Mouse (Mus musculus) bone marrow macrophage, adult 2 months (primary cell): ENCODE results near the gene Rptor. TPM values are rescaled to one million over a fixed set of nuclear protein-coding genes. Genes with fewer than 3 reads are reported as not detected.

Source experiments
- H3K27ac ChIP-seq: 2 replicates; pipeline ENCODE4 v1.5.1; 2012; ENCODE audit warnings: low read depth, low read length; ENCODE audit not compliant: insufficient read depth
- H3K4me1 ChIP-seq: 2 replicates; pipeline ENCODE4 v1.6.1; 2012; ENCODE audit warnings: low read length; ENCODE audit not compliant: control insufficient read depth, insufficient read depth
- H3K4me3 ChIP-seq: 2 replicates; pipeline ENCODE4 v1.5.1; 2012; ENCODE audit warnings: mild to moderate bottlenecking, low read length, moderate library complexity; ENCODE audit not compliant: insufficient read depth
- CTCF ChIP-seq: IDR thresholded peaks from 2 replicates; pipeline ENCODE4 v1.5.1; 2012; ENCODE audit warnings: low read depth, mild to moderate bottlenecking, low read length, moderate library complexity
- POLR2A ChIP-seq: IDR thresholded peaks from 2 replicates; pipeline ENCODE4 v1.6.1; 2012; ENCODE audit warnings: mild to moderate bottlenecking, low read depth, low read length, borderline replicate concordance
- polyA plus RNA-seq: library from polyadenylated mRNA; stranded (reverse); fragments of >200 nt; gene quantifications from 2 replicates; pipeline ENCODE4 v1.2.4, GENCODE M21; 2012; ENCODE audit not compliant: missing spikeins, insufficient read depth, insufficient read length

Rptor gene
- polyA plus RNA-seq, 1 experiment, result 23.8 TPM

DNA sequence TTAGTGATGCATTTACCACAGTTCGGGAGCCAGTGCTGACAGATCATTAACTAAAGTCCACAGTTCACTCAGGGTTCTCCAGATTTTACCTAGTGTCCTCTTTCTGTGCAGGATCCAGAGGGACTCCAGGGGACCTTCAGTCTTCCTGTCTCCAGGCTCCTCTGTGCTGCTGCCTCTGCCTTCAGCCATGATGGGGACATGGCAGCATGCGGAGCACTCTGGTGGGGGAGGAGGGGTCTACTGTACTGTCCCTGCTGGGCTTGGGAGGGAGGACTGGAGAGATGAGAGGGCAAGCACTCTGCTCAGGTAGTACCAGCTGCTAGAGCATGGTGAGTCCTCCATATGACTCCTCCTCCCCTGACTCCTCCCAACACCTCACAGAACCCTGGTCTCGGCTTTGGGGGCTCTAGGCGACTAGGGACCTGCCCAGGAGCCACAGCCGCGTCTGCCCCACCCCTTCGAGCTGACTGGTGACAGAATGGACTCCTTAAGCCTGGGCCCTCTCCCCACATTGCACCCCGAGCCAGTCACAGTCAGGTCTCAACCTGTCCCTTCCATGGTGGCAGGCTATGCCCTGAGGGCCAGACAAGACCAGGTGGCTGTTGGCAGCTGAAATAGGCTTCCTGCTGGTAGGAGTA is 336.5 kb downstream of the Rptor start:
- no peak overlapping the region for H3K4me3 ChIP-seq
- peaks cover 23% of the 10 kb centered on the region for H3K4me1 ChIP-seq
- no peak overlapping the region for H3K27ac ChIP-seq
- no peak for TF ChIP-seq POLR2A
- TF ChIP-seq CTCF, result no peak

- TF ChIP-seq POLR2A (no peak), CTCF (no peak)
- no peak overlapping the region for H3K4me3 ChIP-seq
- peaks cover 25% of the 10 kb centered on the region for H3K4me1 ChIP-seq
- no peak overlapping the region for H3K27ac ChIP-seq
Measured at GRCm38 (mm10) chr11:119939711-119940106, 337.0 kb downstream of the Rptor start.

- Histone ChIP-seq H3K4me3 (no peak overlapping the region), H3K27ac (no peak overlapping the region), H3K4me1 (peaks cover 28% of the 10 kb centered on the region)
- TF ChIP-seq CTCF, result no peak
- no peak for TF ChIP-seq POLR2A
Measured at GRCm38 (mm10) chr11:119940142-119940541, 337.4 kb downstream of the Rptor start.

DNA sequence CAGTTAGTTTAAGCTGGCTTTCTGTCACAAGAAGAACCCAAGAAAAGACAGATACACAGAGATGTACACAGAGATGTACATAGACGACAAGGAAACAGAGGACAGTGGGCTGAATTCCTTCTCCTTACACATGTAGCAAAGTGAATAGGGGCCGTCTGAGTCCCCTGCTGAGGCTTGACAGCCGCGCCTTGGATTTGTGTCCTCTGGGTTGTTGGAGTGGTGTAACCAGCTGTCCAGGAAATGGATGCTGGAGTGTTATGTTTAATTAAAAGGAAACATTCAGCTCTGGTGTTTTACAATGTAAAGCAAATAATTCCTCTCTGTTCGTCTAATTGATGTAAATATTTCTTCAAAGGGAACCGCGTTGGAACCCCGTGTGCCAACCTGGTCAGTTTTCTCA is 339.1 kb downstream of the Rptor start:
- Histone ChIP-seq H3K4me1 (peaks cover 30% of the 10 kb centered on the region), H3K27ac (no peak overlapping the region), H3K4me3 (peak overlapping the region; percentile 75)
- TF ChIP-seq POLR2A, result no peak
- TF ChIP-seq CTCF, result no peak

DNA sequence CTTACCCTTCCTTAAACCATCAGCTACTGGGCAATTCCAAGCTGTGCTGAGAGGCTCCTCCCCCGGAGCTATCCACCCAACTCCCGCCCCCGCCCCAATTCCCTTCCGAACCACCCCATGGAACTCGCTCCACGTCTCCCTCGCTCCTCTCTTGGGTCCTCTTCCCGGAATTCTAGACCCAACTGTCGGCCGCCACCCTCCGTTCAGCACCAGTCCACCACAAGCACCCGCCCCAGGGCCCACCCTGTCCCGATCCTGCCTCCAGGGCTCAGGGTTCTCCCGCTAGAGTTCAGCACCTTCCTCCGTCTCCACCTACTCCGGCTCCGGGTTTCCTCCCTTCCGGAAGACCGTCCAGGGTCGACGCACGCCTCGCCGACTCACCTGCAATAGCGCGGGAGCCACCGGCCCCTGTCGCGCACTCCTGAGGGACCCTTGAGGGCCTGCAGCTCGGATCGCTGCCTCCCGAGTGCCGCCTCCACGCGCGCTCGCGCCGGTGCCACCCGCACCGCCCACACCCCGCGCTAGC is 339.6 kb downstream of the Rptor start:
- Histone ChIP-seq H3K27ac (no peak overlapping the region), H3K4me3 (peak overlapping the region; percentile 75), H3K4me1 (peaks cover 27% of the 10 kb centered on the region)
- no peak for TF ChIP-seq POLR2A
- TF ChIP-seq CTCF, result no peak

DNA sequence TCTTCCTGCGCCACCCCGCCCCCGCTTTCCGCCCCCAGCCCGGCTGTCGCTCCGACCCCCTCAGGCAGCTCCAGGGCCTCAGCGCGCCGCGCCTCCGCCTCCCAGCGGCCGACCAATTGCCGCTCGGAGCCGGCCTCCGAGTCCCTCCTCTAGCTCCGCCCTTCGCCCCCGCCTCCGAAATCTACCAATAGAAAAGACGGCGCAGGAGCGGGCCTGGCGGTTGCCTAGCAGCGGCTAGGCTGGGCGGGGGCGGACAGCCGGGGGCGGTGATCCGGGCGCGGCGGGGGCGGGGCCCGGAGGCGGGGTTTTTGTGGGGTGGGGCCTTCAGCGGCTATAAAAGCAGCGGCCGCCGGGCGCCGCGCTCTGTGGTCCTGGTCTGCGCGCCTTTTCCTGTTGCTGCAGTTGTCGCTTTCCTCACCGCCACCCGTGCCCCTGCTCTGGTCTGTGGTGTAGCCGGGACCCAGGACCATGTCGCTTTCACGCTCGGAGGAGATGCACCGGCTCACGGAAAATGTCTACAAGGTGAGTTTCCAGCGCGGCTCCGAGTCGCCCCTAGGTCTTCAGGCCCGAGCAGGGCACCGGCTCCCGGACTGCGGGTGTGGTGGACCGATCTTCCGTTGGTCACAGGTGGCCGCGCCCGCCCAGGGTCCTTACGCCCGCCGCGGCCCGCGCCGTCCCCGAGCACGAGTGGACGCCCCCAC is 340.2 kb downstream of the Rptor start, which contains the start of gene Baiap2:
Baiap2 (plus strand) TSS at position 37 of the 701 bp plus-strand sequence.
- TF ChIP-seq POLR2A (peak; percentile 97), CTCF (no peak)
- Histone ChIP-seq H3K27ac (no peak within 1 kb of the TSS), H3K4me1 (peaks cover 29% of the 10 kb centered on the region), H3K4me3 (peak within 1 kb of the TSS; percentile 87)

DNA sequence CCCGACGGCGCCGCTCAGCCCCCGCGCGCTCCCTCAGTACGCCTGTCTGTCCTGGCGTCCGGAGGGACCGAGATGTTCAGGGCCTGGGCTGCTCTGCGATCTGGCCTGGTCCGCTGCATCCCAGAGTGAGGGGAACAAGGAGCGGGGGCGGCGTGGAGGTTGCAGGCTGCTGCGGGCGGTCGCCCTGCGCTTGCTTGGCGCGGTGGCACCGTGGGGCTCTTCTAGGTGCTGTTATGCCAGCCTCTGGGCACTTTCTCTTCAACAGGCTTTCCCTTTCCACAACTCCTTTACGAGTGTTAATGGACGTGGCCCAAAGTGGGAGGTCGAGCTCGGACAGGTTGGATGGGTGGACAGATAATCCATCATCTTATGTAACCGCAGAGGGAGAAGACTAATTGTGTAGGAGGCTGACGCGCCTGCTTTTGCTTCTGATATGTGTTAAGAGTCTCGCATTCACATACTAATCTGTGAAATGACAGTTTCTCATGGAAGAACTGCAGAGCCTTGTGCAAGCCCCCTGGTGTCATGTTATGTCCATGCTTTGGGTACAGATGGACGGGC is 340.8 kb downstream of the Rptor start:
- TF ChIP-seq POLR2A (no peak), CTCF (no peak)
- Histone ChIP-seq H3K27ac (no peak overlapping the region), H3K4me1 (peaks cover 34% of the 10 kb centered on the region), H3K4me3 (peak overlapping the region; percentile 87)

DNA sequence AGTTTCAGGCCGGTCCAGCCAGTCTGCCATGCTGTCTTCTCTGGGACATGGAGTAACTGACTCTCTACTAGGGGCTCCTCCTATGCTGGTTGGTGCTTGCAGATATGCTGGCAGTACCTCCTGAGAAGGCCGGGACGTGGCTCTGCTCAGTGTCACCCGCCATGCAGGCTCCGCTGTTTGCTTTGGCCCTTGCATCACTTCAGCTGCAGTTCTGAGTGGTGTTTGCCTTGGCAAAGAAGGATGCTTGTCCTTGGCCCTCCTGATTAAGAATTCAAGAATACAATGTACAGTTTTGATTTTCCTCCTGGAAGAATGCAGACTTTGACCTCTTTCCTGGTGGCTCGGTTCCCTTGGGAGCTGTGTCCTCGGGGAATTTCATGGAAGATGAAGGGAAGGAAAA is 342.6 kb downstream of the Rptor start:
- TF ChIP-seq CTCF (no peak), POLR2A (no peak)
- H3K27ac ChIP-seq, result no peak overlapping the region
- H3K4me3 ChIP-seq, result no peak overlapping the region
- H3K4me1 ChIP-seq, result peaks cover 44% of the 10 kb centered on the region

GRCm38 (mm10) chr11:119947426-119947825 is 344.7 kb downstream of the Rptor start:
- Histone ChIP-seq H3K4me3 (no peak overlapping the region), H3K4me1 (peaks cover 61% of the 10 kb centered on the region), H3K27ac (no peak overlapping the region)
- no peak for TF ChIP-seq CTCF
- TF ChIP-seq POLR2A, result no peak

DNA sequence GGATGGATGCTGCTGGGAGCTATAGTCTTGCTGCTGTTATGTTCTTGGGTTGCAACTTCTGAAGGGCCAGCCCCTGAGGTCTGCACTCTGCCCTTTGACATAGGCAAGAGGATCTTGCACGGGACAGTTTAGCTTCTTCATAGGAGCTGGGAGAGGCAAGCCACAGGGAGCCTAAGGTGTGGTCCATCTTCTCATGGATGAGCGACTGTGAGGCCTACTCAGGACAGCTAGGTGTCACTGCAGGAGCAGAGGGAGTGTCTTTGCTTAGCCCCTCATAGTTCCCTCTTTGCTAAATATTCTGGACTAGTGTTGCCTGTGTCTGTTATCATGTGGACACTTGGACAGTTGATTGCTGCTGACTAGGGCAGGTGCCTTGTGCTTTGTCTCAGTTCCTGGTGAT is 345.2 kb downstream of the Rptor start:
- Histone ChIP-seq H3K4me1 (peaks cover 65% of the 10 kb centered on the region), H3K27ac (no peak overlapping the region), H3K4me3 (no peak overlapping the region)
- no peak for TF ChIP-seq CTCF
- TF ChIP-seq POLR2A, result no peak
